Mouse (Mus musculus): ENCODE results near the gene Fzd5. TPM values are rescaled to one million over a fixed set of nuclear protein-coding genes. Genes with fewer than 3 reads are reported as not detected.

The Fzd5 gene
- polyA plus RNA-seq, 1 experiment from 2014 or later = 0.99 TPM

- H3K36me3 ChIP-seq (replicated peaks; ENCODE audit: insufficient read depth, low read length) = no peaks in the 10 kb centered on the region; the same call in 1 of the 2 replicates
- no peak overlapping the region for H3K9ac ChIP-seq (replicated peaks)
- ATAC-seq = no peak
- WGBS (ENCODE audit: insufficient replicate concordance) = 79% methylated on average over 14 of the region's 14 CpGs
- H3K4me3 ChIP-seq (ENCODE audit: low read depth, low read length) = no peak overlapping the region
- no peak overlapping the region for H3K27ac ChIP-seq (ENCODE audit: low read depth)
- H3K4me1 ChIP-seq (ENCODE audit: insufficient read depth) = no peaks in the 10 kb centered on the region
- H3K4me2 ChIP-seq (ENCODE audit: low read depth, low read length) = no peak overlapping the region
- DNase-seq = no peak
- no peaks in the 10 kb centered on the region for H3K9me3 ChIP-seq (ENCODE audit: low read length)
- TF ChIP-seq EP300 (IDR thresholded peaks at IDR 0.05; ENCODE audit: low read depth) = no peak
- no peaks in the 10 kb centered on the region for H3K27me3 ChIP-seq (ENCODE audit: insufficient read depth, low read length)
These were observed 25.4 kb downstream of the Fzd5 start for GRCm38 (mm10) chr1:64712006-64712760.

- H3K27ac ChIP-seq (ENCODE audit: low read depth) = no peak overlapping the region
- H3K27me3 ChIP-seq (ENCODE audit: insufficient read depth, low read length) = no peaks in the 10 kb centered on the region
- H3K4me3 ChIP-seq (ENCODE audit: low read depth, low read length) = no peak overlapping the region
- WGBS (ENCODE audit: insufficient replicate concordance) = 11% methylated on average over 2 of the region's 2 CpGs
- no peak overlapping the region for H3K9ac ChIP-seq (replicated peaks)
- no peaks in the 10 kb centered on the region for H3K9me3 ChIP-seq (ENCODE audit: low read length)
- ATAC-seq = no peak
- H3K36me3 ChIP-seq (replicated peaks; ENCODE audit: insufficient read depth, low read length) = peaks cover 3% of the 10 kb centered on the region; the same call in 1 of the 2 replicates
- TF ChIP-seq EP300 (IDR thresholded peaks at IDR 0.05; ENCODE audit: low read depth) (no peak), CTCF (IDR thresholded peaks at IDR 0.05; ENCODE audit: low read depth) (peak; percentile 74)
- H3K4me1 ChIP-seq (ENCODE audit: insufficient read depth) = no peaks in the 10 kb centered on the region; the same call in 1 of the 2 replicates
- H3K4me2 ChIP-seq (ENCODE audit: low read depth, low read length) = no peak overlapping the region
- DNase-seq = no peak
These were observed 27.7 kb downstream of the Fzd5 start for GRCm38 (mm10) chr1:64709891-64710290.

- TF ChIP-seq EP300 (IDR thresholded peaks at IDR 0.05; ENCODE audit: low read depth) (0 out of 2 replicates have a peak, but pooled peaks have one; percentile 13), CTCF (IDR thresholded peaks at IDR 0.05; ENCODE audit: low read depth) (no peak)
- ATAC-seq = no peak
- DNase-seq = no peak
- H3K27ac ChIP-seq (ENCODE audit: low read depth) = no peak overlapping the region
- H3K4me3 ChIP-seq (ENCODE audit: low read depth, low read length) = no peak overlapping the region
- no peaks in the 10 kb centered on the region; the same call in 1 of the 2 replicates for H3K4me1 ChIP-seq (ENCODE audit: insufficient read depth)
- H3K9me3 ChIP-seq (ENCODE audit: low read length) = no peaks in the 10 kb centered on the region
- 0 out of 2 replicates have a peak, but pooled peaks cover 6% of the 10 kb centered on the region for H3K36me3 ChIP-seq (replicated peaks; ENCODE audit: insufficient read depth, low read length)
- WGBS (ENCODE audit: insufficient replicate concordance) = 57% methylated on average over 2 of the region's 2 CpGs
- H3K4me2 ChIP-seq (ENCODE audit: low read depth, low read length) = no peak overlapping the region
- H3K9ac ChIP-seq (replicated peaks) = no peak overlapping the region
- H3K27me3 ChIP-seq (ENCODE audit: insufficient read depth, low read length) = no peaks in the 10 kb centered on the region
These were observed 30.9 kb downstream of the Fzd5 start for GRCm38 (mm10) chr1:64706610-64707009.

- TF ChIP-seq CTCF (IDR thresholded peaks at IDR 0.05; ENCODE audit: low read depth) = peak; percentile 75
- TF ChIP-seq EP300 (IDR thresholded peaks at IDR 0.05; ENCODE audit: low read depth) = no peak
- DNase-seq (peak; percentile 52), ATAC-seq (peak; percentile 38; the same call in 1 of the 2 replicates)
- no peak overlapping the region for H3K9ac ChIP-seq (replicated peaks)
- H3K27ac ChIP-seq (ENCODE audit: low read depth) = no peak overlapping the region
- no peaks in the 10 kb centered on the region for H3K27me3 ChIP-seq (ENCODE audit: insufficient read depth, low read length)
- H3K9me3 ChIP-seq (ENCODE audit: low read length) = no peaks in the 10 kb centered on the region
- H3K4me1 ChIP-seq (ENCODE audit: insufficient read depth) = no peaks in the 10 kb centered on the region; the same call in 1 of the 2 replicates
- H3K36me3 ChIP-seq (replicated peaks; ENCODE audit: insufficient read depth, low read length) = 0 out of 2 replicates have a peak, but pooled peaks cover 6% of the 10 kb centered on the region
- H3K4me3 ChIP-seq (ENCODE audit: low read depth, low read length) = no peak overlapping the region
- 41% methylated on average over 6 of the region's 6 CpGs for WGBS (ENCODE audit: insufficient replicate concordance)
- no peak overlapping the region for H3K4me2 ChIP-seq (ENCODE audit: low read depth, low read length)
These were observed 32.3 kb downstream of the Fzd5 start for GRCm38 (mm10) chr1:64705230-64705629.

- no peak overlapping the region for H3K4me2 ChIP-seq (ENCODE audit: low read depth, low read length)
- DNase-seq = no peak
- no peak overlapping the region for H3K9ac ChIP-seq (replicated peaks)
- H3K4me1 ChIP-seq (ENCODE audit: insufficient read depth) = no peaks in the 10 kb centered on the region; the same call in 1 of the 2 replicates
- no peak overlapping the region for H3K4me3 ChIP-seq (ENCODE audit: low read depth, low read length)
- H3K9me3 ChIP-seq (ENCODE audit: low read length) = no peaks in the 10 kb centered on the region
- TF ChIP-seq EP300 (IDR thresholded peaks at IDR 0.05; ENCODE audit: low read depth) (no peak), CTCF (IDR thresholded peaks at IDR 0.05; ENCODE audit: low read depth) (no peak)
- no peak for ATAC-seq
- WGBS (ENCODE audit: insufficient replicate concordance) = 76% methylated on average over 3 of the region's 3 CpGs
- H3K27me3 ChIP-seq (ENCODE audit: insufficient read depth, low read length) = no peaks in the 10 kb centered on the region
- 0 out of 2 replicates have a peak, but pooled peaks cover 6% of the 10 kb centered on the region for H3K36me3 ChIP-seq (replicated peaks; ENCODE audit: insufficient read depth, low read length)
- no peak overlapping the region for H3K27ac ChIP-seq (ENCODE audit: low read depth)
These were observed 35.8 kb downstream of the Fzd5 start for GRCm38 (mm10) chr1:64701780-64702179.

- H3K27me3 ChIP-seq (ENCODE audit: insufficient read depth, low read length) = 0 out of 2 replicates have a peak, but pooled peaks cover 2% of the 10 kb centered on the region
- H3K4me3 ChIP-seq (ENCODE audit: low read depth, low read length) = no peak overlapping the region
- H3K27ac ChIP-seq (ENCODE audit: low read depth) = no peak overlapping the region
- TF ChIP-seq EP300 (IDR thresholded peaks at IDR 0.05; ENCODE audit: low read depth) (no peak), CTCF (IDR thresholded peaks at IDR 0.05; ENCODE audit: low read depth) (no peak)
- H3K4me1 ChIP-seq (ENCODE audit: insufficient read depth) = peaks cover 10% of the 10 kb centered on the region
- no peaks in the 10 kb centered on the region for H3K9me3 ChIP-seq (ENCODE audit: low read length)
- no peak for ATAC-seq
- H3K4me2 ChIP-seq (ENCODE audit: low read depth, low read length) = no peak overlapping the region
- no peak for DNase-seq
- 89% methylated on average over 3 of the region's 3 CpGs for WGBS (ENCODE audit: insufficient replicate concordance)
- no peaks in the 10 kb centered on the region for H3K36me3 ChIP-seq (replicated peaks; ENCODE audit: insufficient read depth, low read length)
- no peak overlapping the region for H3K9ac ChIP-seq (replicated peaks)
These were observed 42.4 kb downstream of the Fzd5 start for GRCm38 (mm10) chr1:64695156-64695555.

All from liver, postnatal 0 days (tissue).